Mouse (Mus musculus) forebrain, postnatal 0 days (tissue): ENCODE results near the gene Hoxb3. TPM values are rescaled to one million over a fixed set of nuclear protein-coding genes. Genes with fewer than 3 reads are reported as not detected.

ENCODE experiments used
- ATAC-seq: fragments of 200-750 bp; cut with Nextera tagmentation; 2 replicates; pipeline ENCODE4 v1.8.0; 2017; ENCODE audit warnings: mild to moderate bottlenecking, moderate library complexity
- DNase-seq: peaks from one replicate; pipeline ENCODE4 v3.0.0-alpha.2; 2015
- H3K27ac ChIP-seq: fragments of 300-500 bp; sonication (generic); 2 replicates; pipeline ENCODE4 v1.5.1; 2014; ENCODE audit warnings: low read depth, mild to moderate bottlenecking, antibody characterized with exemption, low read length, moderate library complexity, mixed read lengths
- H3K27me3 ChIP-seq: fragments of 300-500 bp; sonication (generic); 2 replicates; pipeline ENCODE4 v1.6.1; 2014; ENCODE audit warnings: mild to moderate bottlenecking, low read length, mixed read lengths; ENCODE audit not compliant: insufficient read depth
- H3K36me3 ChIP-seq: fragments of 300-500 bp; sonication (generic); 2 replicates; pipeline ENCODE4 v1.6.1; 2014; ENCODE audit warnings: mild to moderate bottlenecking, moderate library complexity; ENCODE audit not compliant: insufficient read depth
- H3K4me1 ChIP-seq: fragments of 300-500 bp; sonication (generic); 2 replicates; pipeline ENCODE4 v1.6.1; 2014; ENCODE audit warnings: antibody characterized with exemption; ENCODE audit not compliant: insufficient read depth
- H3K4me2 ChIP-seq: fragments of 300-500 bp; sonication (generic); 2 replicates; pipeline ENCODE4 v1.6.1; 2014; ENCODE audit warnings: low read depth, mild to moderate bottlenecking, moderate library complexity
- H3K4me3 ChIP-seq: fragments of 300-500 bp; sonication (generic); 2 replicates; pipeline ENCODE4 v1.5.1; 2014; ENCODE audit warnings: low read depth, low read length, mixed read lengths
- H3K9ac ChIP-seq: fragments of 300-500 bp; sonication (generic); 2 replicates; pipeline ENCODE4 v1.6.1; 2014; ENCODE audit warnings: mild to moderate bottlenecking
- H3K9me3 ChIP-seq: fragments of 300-500 bp; sonication (generic); 2 replicates; pipeline ENCODE4 v1.6.1; 2016; ENCODE audit warnings: low read length
- CTCF ChIP-seq: sonication (generic); IDR thresholded peaks from 2 replicates; pipeline ENCODE4 v1.5.1; 2016; ENCODE audit warnings: antibody characterized with exemption, control low read depth, low read depth
- WGBS: fragments of 180-500 bp; shearing (Covaris S2); extraction: QIAGEN DNeasy Blood & Tissue Kit; methylation state at CpG from one replicate; pipeline ENCODE4 v1.1.7; 2014; 5-methylcytosine and 5-hydroxymethylcytosine counted together
- polyA plus RNA-seq: library from polyadenylated mRNA; unstranded; fragments of >200 nt; fragmentation: Nextera tagmentation; extraction: Ambion mirVana; gene quantifications from 2 replicates; pipeline ENCODE4 v1.2.1, GENCODE M21; 2015
- total RNA-seq: library from RNA; depleted of rRNA; stranded (reverse); fragments of >200 nt; gene quantifications from 2 replicates; pipeline ENCODE4 v1.2.3, GENCODE M21; 2014

Hoxb3 gene
- total and polyA plus RNA-seq, 2 experiments from 2014 or later: not detected

GRCm38 (mm10) chr11:96300354-96301063, 22.6 kb upstream of the Hoxb3 start:
- peaks cover 100% of the 10 kb centered on the region for H3K27me3 ChIP-seq
- H3K27ac ChIP-seq: no peak overlapping the region
- no peaks in the 10 kb centered on the region for H3K36me3 ChIP-seq
- WGBS: 2% methylated on average over 34 of the region's 35 CpGs
- H3K4me1 ChIP-seq: no peaks in the 10 kb centered on the region
- TF ChIP-seq CTCF: no peak
- DNase-seq: no peak
- H3K9me3 ChIP-seq: no peaks in the 10 kb centered on the region
- no peak overlapping the region for H3K9ac ChIP-seq
- H3K4me3 ChIP-seq: no peak overlapping the region
- no peak overlapping the region for H3K4me2 ChIP-seq
- ATAC-seq: no peak

GRCm38 (mm10) chr11:96301064-96301431, 22.1 kb upstream of the Hoxb3 start:
- H3K4me2 ChIP-seq: no peak overlapping the region

DNA sequence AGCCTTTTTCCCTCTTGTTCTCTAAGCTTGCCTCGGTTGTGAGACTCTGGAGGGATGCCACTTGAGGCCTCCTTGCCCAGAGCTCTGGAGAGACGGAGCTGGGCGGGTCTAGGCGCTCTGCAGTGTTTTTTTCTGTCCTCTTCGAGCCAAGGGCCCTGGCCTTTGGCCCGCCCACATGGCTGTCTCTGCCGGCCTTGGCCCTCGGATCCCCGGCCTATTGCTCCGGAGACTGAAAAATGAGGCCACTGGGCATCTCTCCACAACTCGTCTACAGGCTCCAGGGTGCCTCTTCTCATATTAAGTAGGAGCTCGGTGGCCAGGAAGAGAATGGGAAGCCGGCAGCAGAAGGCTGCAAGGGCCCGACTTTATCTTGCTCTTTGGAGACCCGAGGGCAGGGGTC, 21.3 kb upstream of the Hoxb3 start:
- Histone ChIP-seq H3K36me3 (no peaks in the 10 kb centered on the region), H3K27me3 (peaks cover 100% of the 10 kb centered on the region), H3K4me1 (no peaks in the 10 kb centered on the region), H3K9me3 (no peaks in the 10 kb centered on the region), H3K4me2 (no peak overlapping the region), H3K27ac (no peak overlapping the region), H3K4me3 (no peak overlapping the region), H3K9ac (no peak overlapping the region)
- 2% methylated on average over 15 of the region's 15 CpGs for whole genome bisulfite sequencing
- no peak for TF ChIP-seq CTCF
- ATAC-seq (no peak), DNase-seq (no peak)

More at GRCm38 (mm10) chr11:96301064-96301431, 22.1 kb upstream of the Hoxb3 start:
- no peak for DNase-seq
- no peak for ATAC-seq
- H3K9me3 ChIP-seq: no peaks in the 10 kb centered on the region
- H3K4me1 ChIP-seq: no peaks in the 10 kb centered on the region
- no peak overlapping the region for H3K4me3 ChIP-seq
- peaks cover 100% of the 10 kb centered on the region for H3K27me3 ChIP-seq
- H3K27ac ChIP-seq: no peak overlapping the region
- H3K36me3 ChIP-seq: no peaks in the 10 kb centered on the region
- H3K9ac ChIP-seq: no peak overlapping the region
- no peak for TF ChIP-seq CTCF
- 8% methylated on average over 10 of the region's 10 CpGs for whole genome bisulfite sequencing

- TF ChIP-seq CTCF: no peak
- H3K9ac ChIP-seq: no peak overlapping the region
- ATAC-seq (no peak), DNase-seq (no peak)
- H3K27ac ChIP-seq: no peak overlapping the region
- H3K36me3 ChIP-seq: no peaks in the 10 kb centered on the region
- no peak overlapping the region for H3K4me2 ChIP-seq
- 4% methylated on average over 23 of the region's 23 CpGs for WGBS
- no peak overlapping the region for H3K4me3 ChIP-seq
- H3K27me3 ChIP-seq: peaks cover 100% of the 10 kb centered on the region
- H3K4me1 ChIP-seq: no peaks in the 10 kb centered on the region
- no peaks in the 10 kb centered on the region for H3K9me3 ChIP-seq
Observed at GRCm38 (mm10) chr11:96302381-96303150, 20.6 kb upstream of the Hoxb3 start.

- Histone ChIP-seq H3K27me3 (peaks cover 100% of the 10 kb centered on the region), H3K4me3 (no peak within 1 kb of the TSS)
- ATAC-seq: no peak; the same call in 1 of the 2 replicates
Observed at GRCm38 (mm10) chr11:96303151-96304099, 19.7 kb upstream of the Hoxb3 start, which contains the start of gene Hoxb5. Gene Hoxb5, plus strand, starts transcription at chr11:96303336.

GRCm38 (mm10) chr11:96304381-96305195, 18.5 kb upstream of the Hoxb3 start:
- Histone ChIP-seq H3K9ac (no peak overlapping the region), H3K4me3 (no peak overlapping the region), H3K4me2 (no peak overlapping the region), H3K27ac (no peak overlapping the region), H3K36me3 (no peaks in the 10 kb centered on the region), H3K4me1 (no peaks in the 10 kb centered on the region), H3K27me3 (peaks cover 100% of the 10 kb centered on the region), H3K9me3 (no peaks in the 10 kb centered on the region)
- no peak for DNase-seq
- ATAC-seq: no peak
- WGBS: 1% methylated on average over 38 of the region's 38 CpGs
- no peak for TF ChIP-seq CTCF

More at GRCm38 (mm10) chr11:96303151-96304099, 19.7 kb upstream of the Hoxb3 start, which contains the start of gene Hoxb5:
- H3K4me2 ChIP-seq: no peak within 1 kb of the TSS
- peak; percentile 85 for TF ChIP-seq CTCF
- no peaks in the 10 kb centered on the region for H3K9me3 ChIP-seq
- H3K36me3 ChIP-seq: no peaks in the 10 kb centered on the region
- DNase-seq: peak; percentile 75
- no peaks in the 10 kb centered on the region for H3K4me1 ChIP-seq
- WGBS: 2% methylated on average over 69 of the region's 69 CpGs
- no peak within 1 kb of the TSS for H3K9ac ChIP-seq
- H3K27ac ChIP-seq: no peak within 1 kb of the TSS
